ENCODE assay signal across 12 mouse cellular contexts in the genomic region with DNA sequence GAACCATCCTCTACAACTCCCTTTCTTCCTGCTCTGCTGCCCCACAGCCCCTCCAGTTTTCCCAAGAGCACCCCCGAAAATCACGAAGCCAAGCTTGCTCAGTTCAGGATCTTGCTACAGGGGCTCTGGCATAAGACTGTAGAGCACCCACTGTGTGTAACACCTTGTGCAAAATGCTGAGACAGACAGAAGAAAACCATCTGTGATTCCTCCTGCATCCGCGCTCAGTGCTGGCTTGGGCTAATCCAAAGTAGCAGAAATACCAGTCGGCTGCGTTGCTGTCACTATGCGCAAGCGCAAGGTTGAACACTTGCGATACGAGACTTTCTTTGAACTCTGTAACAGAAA. TPM values are rescaled to one million over a fixed set of nuclear protein-coding genes. Genes with fewer than 3 reads are reported as not detected.
DNase-seq lines count a peak whose midpoint lies in the region; ATAC-seq and TF ChIP-seq lines count a peak whose summit lies in the region.
"Had no signal": no experiment of that assay in that cellular context is flagged by ENCODE, and none has a peak within 500 bp of the region (broad histone marks: within the 10 kb centered on the region; RNA-seq: fewer than 3 reads in every experiment).

No protein-coding gene starts in this region.

- WGBS in stomach, embryonic 15.5 days = 84% methylated on average over 10 of the region's 10 CpGs
- 85% methylated on average over 10 of the region's 10 CpGs for WGBS in stomach, postnatal 0 days
- WGBS in limb, embryonic 11.5 days = 88% methylated on average over 10 of the region's 10 CpGs

- TF ChIP-seq CTCF in stomach, postnatal 0 days (IDR thresholded peaks at IDR 0.05; ENCODE audit: low read depth) = no peak

- H3K9ac ChIP-seq in stomach, embryonic 15.5 days = no peak overlapping the region
- H3K9ac ChIP-seq in stomach, postnatal 0 days (ENCODE audit: low read length) = no peak overlapping the region
- H3K9ac ChIP-seq in limb, embryonic 11.5 days (ENCODE audit: low read length) = no peak overlapping the region; the same call in 1 of the 2 replicates

- H3K4me3 ChIP-seq in stomach, embryonic 15.5 days (replicated peaks) = peak overlapping the region; percentile 47; the same call in 1 of the 2 replicates
- H3K4me3 ChIP-seq in stomach, postnatal 0 days (ENCODE audit: low read depth, low read length) = no peak overlapping the region
- no peak overlapping the region; the same call in 1 of the 2 replicates for H3K4me3 ChIP-seq in limb, embryonic 11.5 days (ENCODE audit: low read depth, low read length)

- H3K27ac ChIP-seq in stomach, embryonic 15.5 days = no peak overlapping the region
- no peak overlapping the region for H3K27ac ChIP-seq in stomach, postnatal 0 days (replicated peaks)
- no peak overlapping the region for H3K27ac ChIP-seq in limb, embryonic 11.5 days (replicated peaks; ENCODE audit: low read depth, low read length)

- DNase-seq in frontal cortex, postnatal 25 days (ENCODE audit: low spot score in 2 of 2) = no peak
- no peak for DNase-seq in stomach, postnatal 0 days (ENCODE audit: low spot score)
- no peak for DNase-seq in limb, embryonic 11.5 days (ENCODE audit: low spot score)
- DNase-seq in cerebellum, adult 18-20 months = no peak
- DNase-seq in adrenal gland, postnatal 36 days = no peak
- DNase-seq in kidney, adult 9 months = no peak

- H3K36me3 ChIP-seq in stomach, embryonic 15.5 days = no peaks in the 10 kb centered on the region
- H3K36me3 ChIP-seq in stomach, postnatal 0 days (ENCODE audit: control insufficient read depth, insufficient read depth, low read length) = no peaks in the 10 kb centered on the region
- no peaks in the 10 kb centered on the region for H3K36me3 ChIP-seq in limb, embryonic 11.5 days (ENCODE audit: control insufficient read depth, insufficient read depth, low read length)

- no peak overlapping the region for H3K4me2 ChIP-seq in stomach, embryonic 15.5 days
- H3K4me2 ChIP-seq in stomach, postnatal 0 days (replicated peaks; ENCODE audit: low read depth) = no peak overlapping the region
- peak overlapping the region; percentile 72; the same call in 1 of the 2 replicates for H3K4me2 ChIP-seq in limb, embryonic 11.5 days (ENCODE audit: low read depth, severe bottlenecking)

- ATAC-seq in frontal cortex, adult (ENCODE audit: low TSS enrichment) = peak; percentile 29; the same call in 1 of the 2 replicates
- ATAC-seq in stomach, embryonic 15.5 days (ENCODE audit: insufficient read depth, low FRiP score, low read depth) = no peak
- no peak for ATAC-seq in stomach, postnatal 0 days (ENCODE audit: low FRiP score, low TSS enrichment)
- no peak for ATAC-seq in limb, embryonic 11.5 days (ENCODE audit: insufficient number of reproducible peaks, low FRiP score, low TSS enrichment, low read depth)

- no peaks in the 10 kb centered on the region for H3K9me3 ChIP-seq in stomach, embryonic 15.5 days
- H3K9me3 ChIP-seq in stomach, postnatal 0 days (ENCODE audit: control insufficient read depth, low read length) = no peaks in the 10 kb centered on the region
- H3K9me3 ChIP-seq in limb, embryonic 11.5 days (ENCODE audit: control insufficient read depth, low read length) = no peaks in the 10 kb centered on the region

- H3K27me3 ChIP-seq in stomach, embryonic 15.5 days (replicated peaks) = no peaks in the 10 kb centered on the region
- no peaks in the 10 kb centered on the region for H3K27me3 ChIP-seq in stomach, postnatal 0 days (ENCODE audit: control insufficient read depth, insufficient read depth, low read length)
- no peaks in the 10 kb centered on the region for H3K27me3 ChIP-seq in limb, embryonic 11.5 days (ENCODE audit: control insufficient read depth, insufficient read depth, low read length)

- peaks cover 3% of the 10 kb centered on the region; the same call in 1 of the 2 replicates for H3K4me1 ChIP-seq in stomach, embryonic 15.5 days
- no peaks in the 10 kb centered on the region for H3K4me1 ChIP-seq in stomach, postnatal 0 days (replicated peaks; ENCODE audit: control insufficient read depth, insufficient read depth)
- peaks cover 8% of the 10 kb centered on the region for H3K4me1 ChIP-seq in limb, embryonic 11.5 days (ENCODE audit: control insufficient read depth, insufficient read depth, low read length)

- no peak for TF ChIP-seq EP300 in stomach, postnatal 0 days (optimal IDR thresholded peaks at IDR 0.05)

RNA-seq across cellular contexts. Expression of a gene that starts 9.1 kb away (rescaled TPM):
- polyA plus RNA-seq in stomach, embryonic 15.5 days (2015; fragmentation: Nextera tagmentation; extraction: Ambion mirVana) = not detected in 2 replicates
- polyA plus RNA-seq in stomach, postnatal 0 days (2015; fragmentation: Nextera tagmentation; extraction: Ambion mirVana) = not detected in 2 replicates
- not detected in 2 replicates for polyA plus RNA-seq in limb, embryonic 11.5 days (2014; fragmentation: Nextera tagmentation; extraction: Ambion mirVana)
- not detected for total RNA-seq in adrenal gland, postnatal 36 days (2021)
- total RNA-seq: adrenal gland, adult 18-20 months; ES-E14; hematopoietic stem cell, adult 5-6 weeks; neutrophil, adult 5-6 weeks had no signal

RNA-seq across cellular contexts. Expression of a gene that starts 37.8 kb away (rescaled TPM):
- polyA plus RNA-seq in stomach, embryonic 15.5 days (2015; fragmentation: Nextera tagmentation; extraction: Ambion mirVana) = 39.8 and 43.3 TPM in 2 replicates
- 40.9 and 45.0 TPM in 2 replicates for polyA plus RNA-seq in stomach, postnatal 0 days (2015; fragmentation: Nextera tagmentation; extraction: Ambion mirVana)
- polyA plus RNA-seq in limb, embryonic 11.5 days (2014; fragmentation: Nextera tagmentation; extraction: Ambion mirVana) = 23.3 and 23.6 TPM in 2 replicates
- 10 to 100 TPM; 40.0 to 45.2 TPM for total RNA-seq in adrenal gland, postnatal 36 days (2021)

RNA-seq across cellular contexts. Expression of a gene that starts 38.4 kb away (rescaled TPM):
- 145 and 154 TPM in 2 replicates for polyA plus RNA-seq in stomach, embryonic 15.5 days (2015; fragmentation: Nextera tagmentation; extraction: Ambion mirVana)
- 163 TPM in 2 replicates for polyA plus RNA-seq in stomach, postnatal 0 days (2015; fragmentation: Nextera tagmentation; extraction: Ambion mirVana)
- polyA plus RNA-seq in limb, embryonic 11.5 days (2014; fragmentation: Nextera tagmentation; extraction: Ambion mirVana) = 146 and 154 TPM in 2 replicates
- total RNA-seq in adrenal gland, postnatal 36 days (2021) = 100 to 1,000 TPM; 115 to 118 TPM
